Mouse (Mus musculus) neutrophil, adult 5-6 weeks (primary cell): ENCODE results near the gene Pcsk5. TPM values are rescaled to one million over a fixed set of nuclear protein-coding genes. Genes with fewer than 3 reads are reported as not detected.

ENCODE experiments used
- ATAC-seq: fragments of 151-379, 151-347 bp; 2 replicates; pipeline ENCODE4 v1.8.0; 2017; ENCODE audit warnings: mild to moderate bottlenecking, moderate TSS enrichment; ENCODE audit not compliant: insufficient number of reproducible peaks, poor library complexity, low FRiP score, severe bottlenecking; ENCODE audit errors: extremely low read depth
- total RNA-seq: library from RNA; stranded (forward); fragments of 200-1000 nt; gene quantifications from 2 replicates; pipeline ENCODE4 v1.2.3, GENCODE M21; 2017

The Pcsk5 gene
- total RNA-seq, 1 experiment from 2014 or later, result not detected

DNA sequence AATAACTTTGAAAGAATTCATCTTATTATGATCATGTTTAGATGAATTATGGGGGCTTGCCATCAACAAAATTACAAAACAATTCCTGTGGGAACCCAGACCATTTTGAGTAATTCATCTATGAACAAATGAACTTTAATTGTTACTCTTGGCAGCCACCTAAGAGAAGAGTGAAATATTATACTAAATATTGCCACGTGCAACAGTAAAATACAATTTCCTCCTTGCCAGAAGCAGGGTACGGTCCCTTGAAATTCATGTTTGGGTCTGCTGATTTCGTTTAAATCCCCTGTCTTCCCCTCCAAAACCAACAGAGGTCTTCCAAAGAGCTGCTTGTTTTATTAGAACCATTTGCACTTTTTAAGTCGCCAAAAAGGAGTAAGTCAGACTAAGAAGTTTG lies 221.8 kb downstream of the Pcsk5 start:
- no peak for ATAC-seq

GRCm38 (mm10) chr19:17606510-17606909 lies 230.9 kb downstream of the Pcsk5 start:
- no peak for ATAC-seq

DNA sequence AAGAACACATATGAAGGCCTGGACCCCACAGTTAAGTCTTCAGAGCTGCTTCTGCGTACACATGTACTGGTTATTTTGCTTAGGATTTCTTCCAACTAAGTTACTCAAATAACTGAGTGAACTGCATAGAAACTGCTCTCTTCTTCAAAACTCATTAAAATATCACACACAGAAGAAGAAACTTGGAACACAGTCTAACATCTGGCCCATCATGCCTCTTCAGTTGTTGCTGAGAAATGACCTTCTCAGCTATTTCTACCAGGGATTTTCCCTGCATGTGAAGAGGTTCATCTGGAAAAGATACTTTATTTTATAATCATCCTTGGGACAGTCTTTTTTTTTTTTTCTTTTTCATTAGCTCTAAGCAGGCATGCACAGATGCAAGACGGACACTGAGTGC lies 231.3 kb downstream of the Pcsk5 start:
- ATAC-seq, result no peak

GRCm38 (mm10) chr19:17603322-17603721 lies 234.1 kb downstream of the Pcsk5 start:
- no peak for ATAC-seq

DNA sequence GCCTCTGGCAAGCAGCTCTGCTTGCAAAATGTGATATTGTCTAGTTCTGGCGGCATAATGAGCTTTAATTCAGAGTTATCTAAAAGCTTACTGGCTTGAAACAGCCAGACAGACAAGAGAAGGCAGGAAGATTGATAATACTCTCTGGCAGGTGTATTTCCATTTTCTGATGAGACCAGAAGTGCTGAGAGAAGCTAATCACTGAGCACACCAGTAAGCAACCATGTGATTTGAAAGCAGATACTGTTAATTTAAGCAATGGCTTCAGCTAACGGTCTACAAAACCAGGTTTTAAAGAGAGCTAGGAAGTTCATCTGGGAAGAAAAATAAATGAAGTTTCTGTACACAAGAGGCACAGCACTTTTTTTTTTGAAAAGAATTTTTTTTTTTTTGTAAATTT lies 237.1 kb downstream of the Pcsk5 start:
- no peak for ATAC-seq

DNA sequence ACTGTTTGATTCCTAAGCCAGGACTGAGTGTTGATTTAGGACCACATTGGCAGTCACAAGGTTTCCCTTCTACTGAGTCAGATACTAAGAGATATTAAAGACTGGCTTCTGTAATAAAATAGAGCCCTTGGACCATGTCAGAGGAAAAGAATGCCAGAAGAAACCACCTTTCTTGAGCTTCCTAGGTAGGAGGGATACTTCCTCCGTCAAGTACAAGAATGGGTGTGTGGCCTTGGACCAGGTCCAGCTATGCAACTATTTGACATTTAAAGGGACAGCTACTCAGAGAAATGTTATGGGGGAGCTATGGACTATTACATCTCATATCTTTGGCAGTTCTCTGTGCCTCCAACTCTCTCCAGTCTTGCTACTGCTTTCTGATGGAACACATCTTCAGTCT lies 244.6 kb downstream of the Pcsk5 start:
- ATAC-seq, result no peak

GRCm38 (mm10) chr19:17591335-17591734 lies 246.1 kb downstream of the Pcsk5 start:
- ATAC-seq, result no peak

- ATAC-seq, result no peak
Measured at GRCm38 (mm10) chr19:17590314-17590713, 247.1 kb downstream of the Pcsk5 start.

- ATAC-seq, result no peak
Measured at GRCm38 (mm10) chr19:17577412-17577811, 260.0 kb downstream of the Pcsk5 start.

GRCm38 (mm10) chr19:17574564-17574963 lies 262.9 kb downstream of the Pcsk5 start:
- ATAC-seq, result no peak

DNA sequence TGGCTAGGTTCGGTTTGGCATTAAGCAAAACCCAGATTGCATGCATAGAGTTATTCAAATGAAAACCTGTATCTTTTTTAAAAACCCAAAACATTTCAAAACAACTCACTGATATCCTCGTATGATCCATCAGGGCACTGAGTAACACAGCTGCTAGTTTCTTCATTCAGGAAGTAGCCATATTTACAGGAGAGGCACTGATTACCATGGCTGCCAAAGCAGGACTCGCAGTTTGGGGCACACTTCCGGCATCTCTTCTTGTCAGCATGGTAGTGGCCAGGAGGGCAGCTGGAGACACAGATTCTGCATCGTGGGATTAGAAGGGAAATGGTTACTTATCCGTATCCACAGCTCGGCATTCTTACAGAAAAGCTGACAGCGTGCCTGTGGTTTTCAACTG lies 265.1 kb downstream of the Pcsk5 start:
- no peak for ATAC-seq

DNA sequence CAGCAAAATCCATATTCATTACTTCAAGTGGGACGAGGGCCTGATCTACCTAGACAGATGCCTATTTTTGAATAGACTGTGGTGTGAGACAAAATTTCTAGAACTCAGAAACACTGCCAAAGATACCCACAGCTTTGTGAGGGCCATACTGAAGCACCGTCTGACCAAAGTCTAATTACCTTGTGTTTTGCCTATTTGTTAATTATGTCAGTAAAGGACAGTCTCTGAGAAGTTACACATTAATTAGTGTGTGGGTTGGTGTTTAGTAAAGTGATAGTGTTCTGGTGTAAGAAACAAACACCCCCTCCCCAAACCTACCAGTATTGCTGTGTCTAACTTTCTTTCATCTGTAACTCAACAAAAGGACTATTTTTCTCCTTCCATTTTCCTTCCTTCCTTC lies 266.5 kb downstream of the Pcsk5 start:
- ATAC-seq, result no peak

GRCm38 (mm10) chr19:17567264-17567663 lies 270.2 kb downstream of the Pcsk5 start:
- no peak for ATAC-seq

DNA sequence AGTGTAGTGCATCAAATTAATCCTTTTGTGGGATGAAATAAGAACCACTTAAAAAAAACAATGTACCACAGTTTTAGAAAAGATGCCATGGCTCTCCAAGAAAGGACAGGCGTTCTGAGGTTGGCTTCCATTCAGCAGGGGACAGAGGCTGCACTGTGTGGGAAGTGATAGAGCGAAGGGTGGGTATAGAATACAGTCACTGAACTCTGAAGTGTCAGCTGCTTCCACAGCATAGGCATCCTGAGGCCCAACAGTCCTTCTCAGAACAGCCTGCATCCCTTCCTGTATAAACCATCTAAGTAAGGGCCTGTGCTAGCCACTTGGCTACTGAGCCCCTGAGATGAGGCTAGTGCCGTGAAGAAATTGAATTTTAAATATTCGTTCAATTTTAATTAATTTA lies 271.3 kb downstream of the Pcsk5 start:
- ATAC-seq, result no peak

GRCm38 (mm10) chr19:17558764-17559163 lies 278.7 kb downstream of the Pcsk5 start:
- ATAC-seq, result no peak

DNA sequence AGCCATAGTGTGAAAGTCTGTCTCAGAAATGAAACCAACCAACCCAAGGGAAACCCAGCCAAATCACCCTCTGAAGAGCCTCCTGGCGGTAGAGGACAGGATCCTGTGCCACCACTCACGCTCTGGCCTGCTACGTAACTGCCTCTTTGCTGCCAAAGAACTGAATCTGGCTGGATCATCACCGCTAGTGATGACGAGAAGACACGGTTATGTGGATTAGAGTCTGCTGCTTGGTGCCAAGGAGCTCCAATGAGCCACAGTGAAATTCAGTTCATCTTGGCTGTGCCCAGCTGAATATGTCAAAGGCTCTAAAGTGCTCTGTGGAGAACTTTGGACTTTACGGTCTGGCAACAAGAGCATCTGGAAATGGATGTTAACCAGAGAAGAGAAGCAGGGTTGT lies 282.3 kb downstream of the Pcsk5 start:
- ATAC-seq, result no peak

DNA sequence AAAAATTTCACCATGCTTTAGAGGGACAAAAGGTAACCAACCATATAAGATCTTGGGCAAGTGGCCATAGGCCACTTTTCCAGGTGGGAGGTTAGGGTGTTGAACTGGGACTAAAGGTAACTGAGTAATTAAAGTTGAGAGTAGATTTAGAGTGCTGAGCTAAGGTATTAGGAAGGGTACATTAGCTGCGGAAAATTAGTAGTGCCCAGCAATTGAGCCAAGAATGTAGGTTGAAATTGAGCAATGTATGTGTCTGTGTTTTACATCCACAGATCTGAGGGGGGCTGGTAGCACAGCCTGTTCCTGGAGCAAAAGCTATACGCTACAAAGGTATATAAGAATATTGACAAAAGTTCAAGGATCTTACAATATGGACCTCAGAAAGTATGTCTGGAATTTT lies 282.9 kb downstream of the Pcsk5 start:
- ATAC-seq, result no peak

DNA sequence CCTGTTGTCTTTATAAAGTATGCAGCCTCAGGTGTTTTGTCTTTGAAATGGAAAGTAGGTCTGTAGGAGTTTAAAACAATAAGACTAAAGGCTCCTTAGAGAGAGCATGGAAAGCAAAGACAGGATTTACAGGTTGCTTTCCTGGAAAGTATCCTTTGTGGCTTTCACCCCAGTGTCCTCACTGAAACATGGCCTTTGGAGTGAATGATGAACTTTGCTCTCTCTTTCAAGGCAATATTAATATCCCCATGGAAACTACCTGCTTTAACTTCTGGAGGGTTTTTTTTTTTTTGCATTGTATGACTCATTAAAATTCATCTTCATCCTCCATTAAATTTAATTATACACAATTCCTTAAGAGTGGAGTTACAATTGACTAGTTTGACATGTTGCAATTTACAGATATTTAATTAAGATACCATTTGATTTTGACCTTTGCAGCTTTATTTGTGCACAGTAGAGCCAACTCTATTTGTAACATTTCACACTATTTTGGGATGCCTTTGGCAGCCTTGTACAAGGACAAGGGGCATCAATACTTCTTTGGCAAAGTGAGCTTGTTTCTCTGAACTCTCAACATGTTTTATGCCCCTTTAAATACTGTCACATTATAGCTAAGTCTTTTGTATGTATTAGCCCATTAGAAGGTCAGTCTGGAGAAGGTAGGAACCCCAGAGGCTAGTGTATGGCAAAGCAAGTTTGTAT lies 283.9 kb downstream of the Pcsk5 start:
- ATAC-seq, result no peak

DNA sequence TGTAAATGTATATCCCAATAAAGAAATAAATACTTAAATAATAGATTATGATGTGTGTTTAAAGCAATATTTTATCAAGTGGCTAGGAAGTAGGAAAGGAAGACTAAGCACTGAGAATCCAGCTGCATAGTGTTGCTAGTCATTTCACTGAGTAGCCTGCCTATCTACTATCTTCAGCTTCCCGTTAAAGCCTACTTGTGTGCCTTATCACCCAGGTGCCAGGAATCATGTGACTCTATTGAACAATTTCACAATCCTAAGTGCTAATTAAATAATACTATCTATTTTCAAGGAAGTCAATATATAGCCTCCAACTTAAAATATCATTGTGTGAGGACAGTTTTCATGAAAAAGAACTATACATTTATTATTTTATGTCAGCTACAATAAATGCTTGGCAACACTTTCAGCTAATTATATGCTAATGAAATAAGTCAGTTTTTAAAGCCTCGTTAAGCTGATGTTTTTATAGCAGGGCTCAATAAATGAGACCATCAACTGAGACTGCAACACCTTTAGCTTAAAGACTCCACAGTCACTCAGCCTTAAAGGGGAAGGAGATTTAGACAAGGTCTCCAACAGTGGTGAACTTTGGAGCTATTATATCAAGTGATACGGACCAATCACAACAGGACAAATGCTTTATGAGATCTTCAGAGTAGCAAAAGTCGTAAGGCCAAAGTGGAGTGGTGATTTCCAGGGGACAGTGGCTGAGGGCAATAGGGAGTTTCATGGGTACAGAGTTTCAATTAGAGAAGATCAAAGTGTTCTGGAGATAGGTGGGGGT lies 308.5 kb downstream of the Pcsk5 start:
- ATAC-seq, result no peak

GRCm38 (mm10) chr19:17525558-17525957 lies 311.9 kb downstream of the Pcsk5 start:
- ATAC-seq, result no peak

- no peak for ATAC-seq
Measured at GRCm38 (mm10) chr19:17514456-17514855, 323.0 kb downstream of the Pcsk5 start.
